Mouse (Mus musculus) myocyte (in vitro differentiated cells): Measurements from ENCODE around the gene Jazf1. TPM values are rescaled to one million over a fixed set of nuclear protein-coding genes. Genes with fewer than 3 reads are reported as not detected.

Experiments used
- H3K27me3 ChIP-seq: one replicate; pipeline ENCODE4 v1.6.1; 2011; ENCODE audit not compliant: control insufficient read depth, insufficient read depth, insufficient read length
- H3K36me3 ChIP-seq: one replicate; pipeline ENCODE4 v1.6.1; 2011; ENCODE audit not compliant: control insufficient read depth, insufficient read depth
- H3K4me2 ChIP-seq: one replicate; pipeline ENCODE4 v1.6.1; 2011; ENCODE audit warnings: low read depth, control low read depth
- H3K4me3 ChIP-seq: one replicate; pipeline ENCODE4 v1.5.1; 2011; ENCODE audit warnings: mild to moderate bottlenecking, control low read depth, moderate library complexity
- H3K79me2 ChIP-seq: one replicate; pipeline ENCODE4 v1.6.1; 2011; ENCODE audit not compliant: control insufficient read depth, insufficient read depth
- H3ac ChIP-seq: one replicate; pipeline ENCODE4 v1.6.1; 2011; ENCODE audit not compliant: control insufficient read depth, insufficient read length
- CEBPB ChIP-seq: IDR thresholded peaks from 2 replicates; pipeline ENCODE4 v1.6.1; 2011; ENCODE audit warnings: mild to moderate bottlenecking, moderate library complexity; ENCODE audit not compliant: poor library complexity, insufficient read depth, severe bottlenecking
- E2F4 ChIP-seq: IDR thresholded peaks from one replicate; pipeline ENCODE4 v1.6.1; 2011; ENCODE audit warnings: mild to moderate bottlenecking, control low read depth, moderate library complexity; ENCODE audit not compliant: insufficient read depth
- MAX ChIP-seq: IDR thresholded peaks from one replicate; pipeline ENCODE4 v1.6.1; 2011; ENCODE audit warnings: low read depth, mild to moderate bottlenecking, control low read depth
- MYOD1 ChIP-seq, 3 experiments: IDR thresholded peaks; one replicate each; pipeline ENCODE4 v1.6.1; 2011; ENCODE audit warnings: control low read depth in 2 of 3, low read depth in 2 of 3, mild to moderate bottlenecking in 2 of 3, moderate library complexity in 1 of 3; ENCODE audit not compliant: insufficient read length in 2 of 3, control insufficient read depth in 1 of 3
- MYOG ChIP-seq, 3 experiments: IDR thresholded peaks; one replicate each; pipeline ENCODE4 v1.6.1; 2011; ENCODE audit warnings: control low read depth in 2 of 3, low read depth in 2 of 3, mild to moderate bottlenecking in 2 of 3; ENCODE audit not compliant: insufficient read length in 2 of 3, control insufficient read depth in 1 of 3, insufficient read depth in 1 of 3
- POLR2A ChIP-seq: IDR thresholded peaks from one replicate; pipeline ENCODE4 v1.6.1; 2011; ENCODE audit warnings: low read depth, mild to moderate bottlenecking, control low read depth, moderate library complexity; ENCODE audit not compliant: insufficient read length
- POLR2AphosphoS2 ChIP-seq: IDR thresholded peaks from one replicate; pipeline ENCODE4 v1.6.1; 2011; ENCODE audit warnings: low read depth, control low read depth; ENCODE audit not compliant: insufficient read length
- REST ChIP-seq: IDR thresholded peaks from one replicate; pipeline ENCODE4 v1.6.1; 2011; ENCODE audit warnings: mild to moderate bottlenecking, control low read depth, moderate library complexity; ENCODE audit not compliant: insufficient read depth, insufficient read length
- SRF ChIP-seq: IDR thresholded peaks from one replicate; pipeline ENCODE4 v1.6.1; 2011; ENCODE audit warnings: low read depth; ENCODE audit not compliant: control insufficient read depth, insufficient read length
- TCF12 ChIP-seq: IDR thresholded peaks from one replicate; pipeline ENCODE4 v1.6.1; 2011; ENCODE audit warnings: mild to moderate bottlenecking, control low read depth; ENCODE audit not compliant: poor library complexity, insufficient read depth, severe bottlenecking
- TCF3 ChIP-seq: IDR thresholded peaks from one replicate; pipeline ENCODE4 v1.6.1; 2011; ENCODE audit warnings: low read depth, control low read depth; ENCODE audit not compliant: insufficient read length
- USF1 ChIP-seq: IDR thresholded peaks from one replicate; pipeline ENCODE4 v1.6.1; 2011; ENCODE audit warnings: low read depth, mild to moderate bottlenecking, control low read depth, moderate library complexity
- polyA plus RNA-seq: library from polyadenylated mRNA; unstranded; fragments of >200 nt; fragmentation: generic; extraction: Trizol; gene quantifications from one replicate; pipeline ENCODE4 v1.2.1, GENCODE M21; 2012; ENCODE audit warnings: missing spikeins

Gene Jazf1
- polyA plus RNA-seq, 1 experiment, result 0.01 TPM

GRCm38 (mm10) chr6:53014460-53015455 is 53.7 kb downstream of the Jazf1 start:
- no peak overlapping the region for H3ac ChIP-seq
- no peak overlapping the region for H3K4me2 ChIP-seq
- H3K27me3 ChIP-seq, result peaks cover 16% of the 10 kb centered on the region
- no peaks in the 10 kb centered on the region for H3K36me3 ChIP-seq
- H3K79me2 ChIP-seq, result no peaks in the 10 kb centered on the region
- TF ChIP-seq SRF, result no peak
- no peak for TF ChIP-seq TCF3
- no peak for TF ChIP-seq POLR2A
- TF ChIP-seq MYOG (IDR thresholded peaks at IDR 0.05; ENCODE audit: control insufficient read depth in 1 of 3, insufficient read depth in 1 of 3, insufficient read length in 2 of 3, low read depth in 2 of 3), result no peak
- TF ChIP-seq USF1, result no peak
- TF ChIP-seq CEBPB, result no peak
- TF ChIP-seq E2F4, result no peak
- TF ChIP-seq TCF12, result no peak
- TF ChIP-seq MYOD1 (IDR thresholded peaks at IDR 0.05; ENCODE audit: control insufficient read depth in 1 of 3, insufficient read length in 2 of 3, low read depth in 2 of 3), result no peak
- TF ChIP-seq REST, result no peak
- no peak for TF ChIP-seq MAX
- no peak for TF ChIP-seq POLR2AphosphoS2
- H3K4me3 ChIP-seq, result no peak overlapping the region

- H3K4me2 ChIP-seq, result no peak overlapping the region
- no peaks in the 10 kb centered on the region for H3K36me3 ChIP-seq
- H3K79me2 ChIP-seq, result no peaks in the 10 kb centered on the region
- H3ac ChIP-seq, result no peak overlapping the region
- H3K4me3 ChIP-seq, result no peak overlapping the region
- H3K27me3 ChIP-seq, result peaks cover 13% of the 10 kb centered on the region
- TF ChIP-seq POLR2AphosphoS2 (no peak), TCF3 (no peak), MAX (no peak), SRF (no peak), REST (no peak), USF1 (no peak), E2F4 (no peak), MYOD1 (IDR thresholded peaks at IDR 0.05; ENCODE audit: control insufficient read depth in 1 of 3, insufficient read length in 2 of 3, low read depth in 2 of 3) (no peak), POLR2A (no peak), MYOG (IDR thresholded peaks at IDR 0.05; ENCODE audit: control insufficient read depth in 1 of 3, insufficient read depth in 1 of 3, insufficient read length in 2 of 3, low read depth in 2 of 3) (no peak), TCF12 (no peak), CEBPB (no peak)
These were observed 58.1 kb downstream of the Jazf1 start for GRCm38 (mm10) chr6:53010286-53010685.

- Histone ChIP-seq H3K4me2 (no peak overlapping the region), H3K36me3 (no peaks in the 10 kb centered on the region), H3ac (no peak overlapping the region), H3K27me3 (peaks cover 22% of the 10 kb centered on the region), H3K79me2 (no peaks in the 10 kb centered on the region), H3K4me3 (no peak overlapping the region)
- TF ChIP-seq POLR2AphosphoS2, result no peak
- TF ChIP-seq SRF, result no peak
- TF ChIP-seq MAX, result no peak
- no peak for TF ChIP-seq TCF3
- no peak for TF ChIP-seq MYOD1 (IDR thresholded peaks at IDR 0.05; ENCODE audit: control insufficient read depth in 1 of 3, insufficient read length in 2 of 3, low read depth in 2 of 3)
- TF ChIP-seq TCF12, result no peak
- TF ChIP-seq CEBPB, result no peak
- TF ChIP-seq POLR2A, result no peak
- no peak for TF ChIP-seq E2F4
- TF ChIP-seq MYOG (IDR thresholded peaks at IDR 0.05; ENCODE audit: control insufficient read depth in 1 of 3, insufficient read depth in 1 of 3, insufficient read length in 2 of 3, low read depth in 2 of 3), result no peak
- no peak for TF ChIP-seq USF1
- TF ChIP-seq REST, result no peak
These were observed 62.4 kb downstream of the Jazf1 start for GRCm38 (mm10) chr6:53006032-53006431.

- Histone ChIP-seq H3K4me2 (no peak overlapping the region), H3K4me3 (no peak overlapping the region), H3K79me2 (no peaks in the 10 kb centered on the region), H3ac (no peak overlapping the region), H3K27me3 (peaks cover 22% of the 10 kb centered on the region), H3K36me3 (no peaks in the 10 kb centered on the region)
- no peak for TF ChIP-seq TCF12
- no peak for TF ChIP-seq CEBPB
- no peak for TF ChIP-seq MYOD1 (IDR thresholded peaks at IDR 0.05; ENCODE audit: control insufficient read depth in 1 of 3, insufficient read length in 2 of 3, low read depth in 2 of 3)
- no peak for TF ChIP-seq SRF
- no peak for TF ChIP-seq POLR2A
- no peak for TF ChIP-seq USF1
- no peak for TF ChIP-seq E2F4
- no peak for TF ChIP-seq REST
- TF ChIP-seq MAX, result no peak
- TF ChIP-seq POLR2AphosphoS2, result no peak
- TF ChIP-seq TCF3, result no peak
- TF ChIP-seq MYOG (IDR thresholded peaks at IDR 0.05; ENCODE audit: control insufficient read depth in 1 of 3, insufficient read depth in 1 of 3, insufficient read length in 2 of 3, low read depth in 2 of 3), result no peak
These were observed 62.9 kb downstream of the Jazf1 start for GRCm38 (mm10) chr6:53005544-53005943.

- H3K36me3 ChIP-seq, result no peaks in the 10 kb centered on the region
- H3K79me2 ChIP-seq, result no peaks in the 10 kb centered on the region
- TF ChIP-seq TCF3 (no peak), CEBPB (no peak), MYOG (IDR thresholded peaks at IDR 0.05; ENCODE audit: control insufficient read depth in 1 of 3, insufficient read depth in 1 of 3, insufficient read length in 2 of 3, low read depth in 2 of 3) (no peak), USF1 (no peak), POLR2A (no peak), TCF12 (no peak), REST (no peak), POLR2AphosphoS2 (no peak)
- peaks cover 47% of the 10 kb centered on the region for H3K27me3 ChIP-seq
- H3K4me3 ChIP-seq, result no peak overlapping the region
- H3ac ChIP-seq, result no peak overlapping the region
- H3K4me2 ChIP-seq, result no peak overlapping the region
These were observed 77.6 kb downstream of the Jazf1 start for GRCm38 (mm10) chr6:52990816-52991215.
